Comparison of ENCODE assay signal across 11 mouse cellular contexts in genomic region chr2:132027366-132027765, GRCm38 (mm10). TPM values are rescaled to one million over a fixed set of nuclear protein-coding genes. Genes with fewer than 3 reads are reported as not detected.
DNase-seq lines count a peak whose midpoint lies in the region; ATAC-seq and TF ChIP-seq lines count a peak whose summit lies in the region.
"Had no signal": no experiment of that assay in that cellular context is flagged by ENCODE, and none has a peak within 500 bp of the region (broad histone marks: within the 10 kb centered on the region; RNA-seq: fewer than 3 reads in every experiment).

No protein-coding gene starts in this region.

- H3K27ac ChIP-seq in embryonic facial prominence, embryonic 15.5 days (replicated peaks) = no peak overlapping the region
- H3K27ac ChIP-seq in hindbrain, postnatal 0 days = no peak overlapping the region
- no peak overlapping the region for H3K27ac ChIP-seq in midbrain, embryonic 15.5 days
- no peak overlapping the region for H3K27ac ChIP-seq in kidney, adult 2 months (ENCODE audit: insufficient read depth, low read depth, low read length)
- H3K27ac ChIP-seq: embryonic facial prominence, embryonic 12.5 days had no signal

- peak; percentile 21 to 44 for DNase-seq in left cerebral cortex, postnatal 10 days (ENCODE audit: extremely low spot score in 1 of 2, low spot score in 2 of 2)
- no peak for DNase-seq in left cerebral cortex, postnatal 36 days (ENCODE audit: low spot score in 2 of 2)
- no peak for DNase-seq in hindbrain, postnatal 0 days (ENCODE audit: low spot score)
- DNase-seq in left cerebral cortex, postnatal 4 days = no peak
- no peak for DNase-seq in kidney, adult 2 months
- DNase-seq: kidney, postnatal 36 days had no signal

- H3K36me3 ChIP-seq in embryonic facial prominence, embryonic 15.5 days = no peaks in the 10 kb centered on the region
- no peaks in the 10 kb centered on the region for H3K36me3 ChIP-seq in hindbrain, postnatal 0 days (ENCODE audit: insufficient read depth, low read length)
- H3K36me3 ChIP-seq in midbrain, embryonic 15.5 days (replicated peaks) = no peaks in the 10 kb centered on the region
- no peaks in the 10 kb centered on the region for H3K36me3 ChIP-seq in kidney, adult 2 months (ENCODE audit: control insufficient read depth, insufficient read depth, low read length)
- H3K36me3 ChIP-seq: embryonic facial prominence, embryonic 12.5 days had no signal

- intact Hi-C loops in left cerebral cortex, postnatal 10 days (cut with DNase I) = no loop called here
- intact Hi-C loops in left cerebral cortex, postnatal 36 days (cut with DNase I) = no loop called here
- intact Hi-C loops in left cerebral cortex, postnatal 4 days (cut with DNase I) = no loop called here

- H3K9me3 ChIP-seq in embryonic facial prominence, embryonic 15.5 days (replicated peaks) = no peaks in the 10 kb centered on the region
- no peaks in the 10 kb centered on the region for H3K9me3 ChIP-seq in hindbrain, postnatal 0 days (ENCODE audit: low read length)
- no peaks in the 10 kb centered on the region for H3K9me3 ChIP-seq in midbrain, embryonic 15.5 days
- H3K9me3 ChIP-seq: embryonic facial prominence, embryonic 12.5 days had no signal

- TF ChIP-seq CTCF in hindbrain, postnatal 0 days (IDR thresholded peaks at IDR 0.05; ENCODE audit: low read depth) = no peak
- no peak for TF ChIP-seq CTCF in kidney, adult 2 months (conservative IDR thresholded peaks at IDR 0.05; ENCODE audit: insufficient read depth, insufficient read length, low read depth, low read length)

- no peak overlapping the region for H3K4me3 ChIP-seq in embryonic facial prominence, embryonic 15.5 days (replicated peaks)
- peak overlapping the region; percentile 3; the same call in 1 of the 2 replicates for H3K4me3 ChIP-seq in hindbrain, postnatal 0 days (ENCODE audit: low read length)
- no peak overlapping the region for H3K4me3 ChIP-seq in midbrain, embryonic 15.5 days
- H3K4me3 ChIP-seq in kidney, adult 2 months (ENCODE audit: insufficient read depth, low read depth, low read length) = no peak overlapping the region
- H3K4me3 ChIP-seq: embryonic facial prominence, embryonic 12.5 days had no signal

- peaks cover 29% of the 10 kb centered on the region for H3K27me3 ChIP-seq in embryonic facial prominence, embryonic 15.5 days
- no peaks in the 10 kb centered on the region for H3K27me3 ChIP-seq in hindbrain, postnatal 0 days (ENCODE audit: insufficient read depth, low read length)
- no peaks in the 10 kb centered on the region for H3K27me3 ChIP-seq in midbrain, embryonic 15.5 days (replicated peaks)
- no peaks in the 10 kb centered on the region for H3K27me3 ChIP-seq in kidney, adult 2 months (replicated peaks; ENCODE audit: control insufficient read depth, insufficient read depth, low read length)
- H3K27me3 ChIP-seq: Patski had no signal

- peaks cover 24% of the 10 kb centered on the region for H3K4me1 ChIP-seq in embryonic facial prominence, embryonic 15.5 days
- peaks cover 16% of the 10 kb centered on the region for H3K4me1 ChIP-seq in hindbrain, postnatal 0 days (ENCODE audit: insufficient read depth, low read length)
- peaks cover 39% of the 10 kb centered on the region for H3K4me1 ChIP-seq in midbrain, embryonic 15.5 days
- peaks cover 16% of the 10 kb centered on the region for H3K4me1 ChIP-seq in kidney, adult 2 months (ENCODE audit: control insufficient read depth, insufficient read depth, low read length)

- H3K4me2 ChIP-seq in embryonic facial prominence, embryonic 15.5 days (replicated peaks) = peak overlapping the region; percentile 93; the same call in 1 of the 2 replicates
- peak overlapping the region; percentile 85 for H3K4me2 ChIP-seq in hindbrain, postnatal 0 days (ENCODE audit: low read depth, low read length)
- peak overlapping the region; percentile 92 for H3K4me2 ChIP-seq in midbrain, embryonic 15.5 days

- no peak overlapping the region for H3K9ac ChIP-seq in embryonic facial prominence, embryonic 15.5 days
- no peak overlapping the region for H3K9ac ChIP-seq in hindbrain, postnatal 0 days (replicated peaks; ENCODE audit: low read length)
- no peak overlapping the region for H3K9ac ChIP-seq in midbrain, embryonic 15.5 days
- H3K9ac ChIP-seq: embryonic facial prominence, embryonic 12.5 days had no signal

- no peak for TF ChIP-seq POLR2A in kidney, adult 2 months (IDR thresholded peaks at IDR 0.05; ENCODE audit: low read depth, low read length)

- no peak for ATAC-seq in embryonic facial prominence, embryonic 15.5 days (ENCODE audit: insufficient number of reproducible peaks, low FRiP score, low TSS enrichment, low read depth)
- no peak for ATAC-seq in hindbrain, postnatal 0 days
- no peak for ATAC-seq in midbrain, embryonic 15.5 days (replicated peaks)
- ATAC-seq in activated CD4-positive, CD25-positive, alpha-beta regulatory T cell, adult 4 months = no peak
- ATAC-seq: Patski had no signal

- 40% methylated on average over 5 of the region's 5 CpGs for WGBS in embryonic facial prominence, embryonic 15.5 days
- 57% methylated on average over 5 of the region's 5 CpGs for WGBS in hindbrain, postnatal 0 days
- 59% methylated on average over 5 of the region's 5 CpGs for WGBS in midbrain, embryonic 15.5 days
- WGBS in kidney, adult 2 months = 86% methylated on average over 5 of the region's 5 CpGs

RNA-seq across cellular contexts. Expression of gene Rassf2, which starts 2.7 kb away (rescaled TPM):
- 10 to 100 TPM; 28.0 to 30.4 TPM for total RNA-seq in left cerebral cortex, postnatal 10 days (2021)
- 10 to 100 TPM; 38.3 to 41.0 TPM for total RNA-seq in left cerebral cortex, postnatal 36 days (2021)
- polyA plus RNA-seq in embryonic facial prominence, embryonic 15.5 days (2015; fragmentation: Nextera tagmentation; extraction: Ambion mirVana) = 14.8 and 17.0 TPM in 2 replicates
- total RNA-seq in hindbrain, postnatal 0 days (2014; rRNA removed) = 39.1 and 39.8 TPM in 2 replicates
- 18.7 and 19.0 TPM in 2 replicates for polyA plus RNA-seq in hindbrain, postnatal 0 days (2015; fragmentation: Nextera tagmentation; extraction: Ambion mirVana)
- polyA plus RNA-seq in midbrain, embryonic 15.5 days (2015; fragmentation: Nextera tagmentation; extraction: Ambion mirVana) = 27.7 and 29.4 TPM in 2 replicates
- 10 to 100 TPM; 48.7 to 52.5 TPM for total RNA-seq in left cerebral cortex, postnatal 4 days (2021)
- polyA plus RNA-seq in activated CD4-positive, CD25-positive, alpha-beta regulatory T cell, adult 4 months (2017; shearing (Covaris generic)) = 10 to 100 TPM; 59.8 to 83.1 TPM
- 4.6 and 9.2 TPM in 2 replicates for polyA plus RNA-seq in kidney, adult 2 months (2012; rRNA removed)

Comparison
In these comparisons a context has a peak if more than half of its experiments do, and no peak if none do; other contexts are left out.
1. DNase-seq: peak in left cerebral cortex, postnatal 10 days (2 of 2); none in left cerebral cortex, postnatal 36 days (0 of 2), hindbrain, postnatal 0 days (single experiment), left cerebral cortex, postnatal 4 days (single experiment) and kidney, adult 2 months (single experiment).
2. Peak in every context shown above with its lines, with median percentiles within 50 percentile points of each other: H3K4me2 ChIP-seq.